Mouse (Mus musculus): ENCODE measurements around the gene Izumo3. TPM values are rescaled to one million over a fixed set of nuclear protein-coding genes. Genes with fewer than 3 reads are reported as not detected.
"Not testable (repeated sequence)": the region's sequence is repeated elsewhere in the genome, so short reads cannot be mapped to it uniquely, and the experiment has no call there.

Izumo3 gene
- polyA plus RNA-seq (2012; rRNA removed): not detected in 2 replicates

- DNase-seq (ENCODE audit: low read depth): no peak
- TF ChIP-seq POLR2A (IDR thresholded peaks at IDR 0.05; ENCODE audit: borderline replicate concordance, extremely low read depth, insufficient read depth, insufficient read length, poor library complexity, severe bottlenecking): no peak
- TF ChIP-seq CTCF (IDR thresholded peaks at IDR 0.05; ENCODE audit: borderline replicate concordance, extremely low read depth, insufficient read depth, insufficient read length): no peak
Measured at GRCm38 (mm10) chr4:92147134-92147533, at the start of gene Izumo3. Izumo3 (minus strand) TSS chr4:92147234.

GRCm38 (mm10) chr4:92191649-92192048 is 44.6 kb upstream of the Izumo3 start, which contains the start of gene Gm12666:
Gm12666 (minus strand) TSS chr4:92191749.
- not testable (repeated sequence) for DNase-seq (ENCODE audit: low read depth)

- TF ChIP-seq POLR2A (IDR thresholded peaks at IDR 0.05; ENCODE audit: borderline replicate concordance, extremely low read depth, insufficient read depth, insufficient read length, poor library complexity, severe bottlenecking): no peak
- no peak for TF ChIP-seq CTCF (IDR thresholded peaks at IDR 0.05; ENCODE audit: borderline replicate concordance, extremely low read depth, insufficient read depth, insufficient read length)
- no peak for DNase-seq (ENCODE audit: low read depth)
Measured at GRCm38 (mm10) chr4:92152646-92153045, 5.6 kb upstream of the Izumo3 start.

- DNase-seq (ENCODE audit: low read depth): peak; percentile 81
- TF ChIP-seq POLR2A (IDR thresholded peaks at IDR 0.05; ENCODE audit: borderline replicate concordance, extremely low read depth, insufficient read depth, insufficient read length, poor library complexity, severe bottlenecking): no peak
- no peak for TF ChIP-seq CTCF (IDR thresholded peaks at IDR 0.05; ENCODE audit: borderline replicate concordance, extremely low read depth, insufficient read depth, insufficient read length)
Measured at GRCm38 (mm10) chr4:92111390-92111988, 35.5 kb downstream of the Izumo3 start.

GRCm38 (mm10) chr4:92097386-92097785 is 49.6 kb downstream of the Izumo3 start:
- TF ChIP-seq CTCF (IDR thresholded peaks at IDR 0.05; ENCODE audit: borderline replicate concordance, extremely low read depth, insufficient read depth, insufficient read length) (no peak), POLR2A (IDR thresholded peaks at IDR 0.05; ENCODE audit: borderline replicate concordance, extremely low read depth, insufficient read depth, insufficient read length, poor library complexity, severe bottlenecking) (no peak)
- DNase-seq (ENCODE audit: low read depth): no peak

GRCm38 (mm10) chr4:92095951-92096350 is 51.1 kb downstream of the Izumo3 start:
- peak; percentile 32 for DNase-seq (ENCODE audit: low read depth)

More at GRCm38 (mm10) chr4:92095951-92096350, 51.1 kb downstream of the Izumo3 start:
- TF ChIP-seq POLR2A (IDR thresholded peaks at IDR 0.05; ENCODE audit: borderline replicate concordance, extremely low read depth, insufficient read depth, insufficient read length, poor library complexity, severe bottlenecking) (no peak), CTCF (IDR thresholded peaks at IDR 0.05; ENCODE audit: borderline replicate concordance, extremely low read depth, insufficient read depth, insufficient read length) (no peak)

Other genes starting within 250 kb of the Izumo3 start
- not detected in 2 replicates for gene Gm12666, start 44.5 kb upstream of the Izumo3 start, polyA plus RNA-seq (2012; rRNA removed)